Mouse (Mus musculus) limb, embryonic 13.5 days (tissue): ENCODE data around the gene Fbxo47. TPM values are rescaled to one million over a fixed set of nuclear protein-coding genes. Genes with fewer than 3 reads are reported as not detected.

Experiments
- ATAC-seq: fragments of 200-750 bp; cut with Nextera tagmentation; 2 replicates; pipeline ENCODE4 v1.8.0; 2017; ENCODE audit warnings: low read depth, moderate number of reproducible peaks, moderate TSS enrichment; ENCODE audit not compliant: low FRiP score
- H3K27ac ChIP-seq: fragments of 300-500 bp; sonication (generic); 2 replicates; pipeline ENCODE4 v1.5.1; 2015; ENCODE audit warnings: inconsistent platforms, mild to moderate bottlenecking, moderate library complexity
- H3K27me3 ChIP-seq: fragments of 300-500 bp; sonication (generic); 2 replicates; pipeline ENCODE4 v1.6.1; 2015; ENCODE audit warnings: mild to moderate bottlenecking, inconsistent platforms
- H3K36me3 ChIP-seq: fragments of 300-500 bp; sonication (generic); 2 replicates; pipeline ENCODE4 v1.6.1; 2015; ENCODE audit warnings: inconsistent platforms, mild to moderate bottlenecking, moderate library complexity
- H3K4me1 ChIP-seq: fragments of 300-500 bp; sonication (generic); 2 replicates; pipeline ENCODE4 v1.6.1; 2015; ENCODE audit warnings: inconsistent platforms
- H3K4me2 ChIP-seq: fragments of 300-500 bp; sonication (generic); replicated peaks from 2 replicates; pipeline ENCODE4 v1.6.1; 2015; ENCODE audit warnings: inconsistent platforms, mild to moderate bottlenecking, moderate library complexity
- H3K4me3 ChIP-seq: fragments of 300-500 bp; sonication (generic); 2 replicates; pipeline ENCODE4 v1.5.1; 2015; ENCODE audit warnings: moderate library complexity, mild to moderate bottlenecking, inconsistent platforms
- H3K9ac ChIP-seq: fragments of 300-500 bp; sonication (generic); 2 replicates; pipeline ENCODE4 v1.6.1; 2015; ENCODE audit warnings: mild to moderate bottlenecking, inconsistent platforms
- H3K9me3 ChIP-seq: fragments of 300-500 bp; sonication (generic); 2 replicates; pipeline ENCODE4 v1.6.1; 2016; ENCODE audit warnings: inconsistent platforms
- WGBS: fragments of 180-500 bp; shearing (Covaris S2); methylation state at CpG from one replicate; pipeline ENCODE4 v1.1.7; 2015; 5-methylcytosine and 5-hydroxymethylcytosine counted together
- polyA plus RNA-seq: library from polyadenylated mRNA; unstranded; fragments of >200 nt; fragmentation: Nextera tagmentation; extraction: Ambion mirVana; gene quantifications from 2 replicates; pipeline ENCODE4 v1.2.1, GENCODE M21; 2015

The Fbxo47 gene
- polyA plus RNA-seq, 1 experiment from 2014 or later, result 0.37 TPM

DNA sequence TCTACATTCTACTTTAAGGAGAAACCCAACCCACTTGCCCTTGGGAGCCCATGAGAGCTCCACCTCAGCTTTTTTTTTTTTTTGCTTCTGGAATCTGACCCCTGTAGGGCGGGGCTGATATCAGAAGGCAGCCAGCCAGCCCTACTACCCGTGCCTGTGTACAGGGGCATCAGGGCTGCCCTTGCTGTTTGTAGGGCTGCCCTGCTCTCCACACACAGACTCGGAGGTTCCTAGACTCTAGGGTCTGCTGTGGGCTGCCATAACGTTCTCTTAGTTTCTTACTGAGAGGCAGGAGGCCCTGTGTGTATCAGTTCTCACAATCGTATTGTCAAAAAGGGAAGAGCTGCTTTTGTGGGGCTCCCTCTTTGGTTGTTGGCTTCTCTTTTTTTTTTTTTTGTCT lies 66.6 kb downstream of the Fbxo47 start:
- no peak overlapping the region for H3K4me3 ChIP-seq
- H3K4me1 ChIP-seq, result peaks cover 58% of the 10 kb centered on the region
- no peak overlapping the region for H3K9ac ChIP-seq
- no peak overlapping the region; the same call in 1 of the 2 replicates for H3K27ac ChIP-seq
- H3K27me3 ChIP-seq, result no peaks in the 10 kb centered on the region
- no peak for ATAC-seq
- WGBS, result 30% methylated on average over 5 of the region's 5 CpGs
- H3K9me3 ChIP-seq, result no peaks in the 10 kb centered on the region
- H3K36me3 ChIP-seq, result peaks cover 95% of the 10 kb centered on the region
- H3K4me2 ChIP-seq, result no peak overlapping the region

GRCm38 (mm10) chr11:97816916-97817315 lies 67.0 kb downstream of the Fbxo47 start:
- Histone ChIP-seq H3K4me2 (no peak overlapping the region), H3K36me3 (peaks cover 95% of the 10 kb centered on the region), H3K4me1 (peaks cover 63% of the 10 kb centered on the region), H3K27me3 (no peaks in the 10 kb centered on the region), H3K4me3 (no peak overlapping the region), H3K9me3 (no peaks in the 10 kb centered on the region), H3K27ac (peak overlapping the region; percentile 0; the same call in 1 of the 2 replicates), H3K9ac (no peak overlapping the region; the same call in 1 of the 2 replicates)
- ATAC-seq, result no peak
- 43% methylated on average over 9 of the region's 9 CpGs for WGBS

DNA sequence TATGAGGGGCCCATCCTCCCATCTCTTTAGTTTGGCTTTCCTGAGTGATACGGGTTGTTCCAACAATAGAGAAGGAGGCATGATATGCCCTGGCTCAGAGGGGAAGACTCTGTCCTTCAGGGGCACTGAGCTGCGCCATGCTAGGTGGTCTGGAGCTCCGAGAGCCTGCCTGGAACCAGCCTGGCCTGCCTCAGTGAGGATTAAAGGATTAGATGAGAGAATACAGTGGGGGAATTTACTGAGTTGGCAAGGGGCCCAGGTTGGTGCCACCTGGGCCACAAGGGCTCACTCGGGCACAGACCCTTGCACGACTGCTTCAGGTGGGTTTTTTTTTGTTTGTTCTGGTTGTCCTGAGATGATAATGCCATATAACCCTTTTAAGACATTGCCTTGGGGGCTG lies 67.8 kb downstream of the Fbxo47 start:
- H3K36me3 ChIP-seq, result peaks cover 93% of the 10 kb centered on the region
- peaks cover 70% of the 10 kb centered on the region for H3K4me1 ChIP-seq
- H3K9ac ChIP-seq, result no peak overlapping the region; the same call in 1 of the 2 replicates
- no peak for ATAC-seq
- no peak overlapping the region for H3K4me3 ChIP-seq
- H3K27me3 ChIP-seq, result no peaks in the 10 kb centered on the region
- H3K27ac ChIP-seq, result 0 out of 2 replicates have a peak overlapping the region, but pooled peaks have one; percentile 0
- whole genome bisulfite sequencing, result 55% methylated on average over 5 of the region's 5 CpGs
- H3K9me3 ChIP-seq, result no peaks in the 10 kb centered on the region
- no peak overlapping the region for H3K4me2 ChIP-seq

DNA sequence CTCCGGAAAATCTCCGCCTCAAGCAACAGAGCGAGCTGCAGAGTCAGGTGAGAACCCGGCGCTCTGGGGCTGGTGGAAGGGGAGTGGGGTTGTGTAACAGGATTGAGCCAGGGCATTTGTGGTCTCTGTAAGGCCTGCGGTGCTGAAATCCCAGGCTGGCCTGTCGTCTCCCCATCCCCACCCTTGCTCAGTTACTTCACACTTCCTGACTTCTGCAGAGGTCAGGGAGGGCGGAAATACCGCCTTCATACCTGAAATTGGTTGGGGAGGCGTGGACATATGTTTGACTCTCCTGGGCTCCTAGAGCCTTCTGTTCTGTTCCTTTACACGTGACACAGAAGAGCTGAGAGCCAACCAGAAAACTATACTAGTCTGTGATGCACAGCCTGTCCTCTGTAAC lies 68.2 kb downstream of the Fbxo47 start:
- H3K4me1 ChIP-seq, result peaks cover 74% of the 10 kb centered on the region
- no peak for ATAC-seq
- no peaks in the 10 kb centered on the region for H3K27me3 ChIP-seq
- no peaks in the 10 kb centered on the region for H3K9me3 ChIP-seq
- no peak overlapping the region for H3K4me3 ChIP-seq
- H3K9ac ChIP-seq, result 0 out of 2 replicates have a peak overlapping the region, but pooled peaks have one; percentile 31
- H3K27ac ChIP-seq, result no peak overlapping the region
- 70% methylated on average over 11 of the region's 11 CpGs for WGBS
- H3K36me3 ChIP-seq, result peaks cover 89% of the 10 kb centered on the region
- H3K4me2 ChIP-seq, result no peak overlapping the region

DNA sequence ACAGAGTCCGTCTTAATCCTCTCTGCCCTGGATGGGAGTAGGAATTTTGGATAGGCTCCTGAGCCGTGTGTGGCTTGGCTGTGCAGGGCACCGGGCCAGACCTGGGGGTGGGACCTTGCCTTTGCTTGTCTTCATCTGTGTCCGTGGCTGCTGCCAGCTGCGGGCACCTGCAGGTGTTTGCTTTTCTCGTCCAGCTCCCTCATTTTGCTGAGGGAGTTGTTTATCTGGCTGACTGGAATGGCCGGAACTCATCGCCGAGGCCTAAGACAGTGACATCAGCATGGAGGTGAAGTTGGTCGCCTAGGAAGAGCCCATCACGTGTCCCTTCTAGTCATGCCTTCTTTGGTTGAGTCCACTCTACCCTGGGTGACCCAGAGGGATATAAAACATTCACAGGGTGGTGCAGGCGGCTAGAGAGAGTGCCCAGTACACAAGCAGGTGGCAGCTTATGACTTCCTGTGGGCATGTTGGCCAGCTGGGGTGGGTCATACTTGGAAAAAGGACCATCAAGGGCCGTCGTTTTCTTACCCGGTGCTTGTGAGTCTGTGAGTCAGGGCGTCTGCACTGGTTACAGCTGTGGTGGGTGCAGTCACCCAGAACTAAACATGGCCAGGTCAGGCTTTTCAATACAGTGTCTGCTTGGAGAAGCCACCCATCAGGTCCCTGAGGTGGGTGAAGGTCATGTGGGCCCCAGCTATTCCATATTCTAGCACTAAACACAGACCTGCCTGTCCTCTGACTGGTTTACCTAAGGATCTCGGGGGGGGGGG lies 70.0 kb downstream of the Fbxo47 start:
- ATAC-seq, result no peak
- no peaks in the 10 kb centered on the region for H3K27me3 ChIP-seq
- no peaks in the 10 kb centered on the region for H3K9me3 ChIP-seq
- H3K9ac ChIP-seq, result no peak overlapping the region
- no peak overlapping the region for H3K4me2 ChIP-seq
- WGBS, result 86% methylated on average over 17 of the region's 17 CpGs
- no peak overlapping the region for H3K27ac ChIP-seq
- H3K4me1 ChIP-seq, result peaks cover 80% of the 10 kb centered on the region
- H3K36me3 ChIP-seq, result peaks cover 81% of the 10 kb centered on the region
- no peak overlapping the region for H3K4me3 ChIP-seq

- Histone ChIP-seq H3K27ac (no peak overlapping the region), H3K4me1 (peaks cover 80% of the 10 kb centered on the region), H3K9me3 (no peaks in the 10 kb centered on the region), H3K27me3 (no peaks in the 10 kb centered on the region), H3K36me3 (peaks cover 81% of the 10 kb centered on the region), H3K4me3 (no peak overlapping the region), H3K4me2 (no peak overlapping the region), H3K9ac (no peak overlapping the region)
- ATAC-seq, result no peak
- 54% methylated on average over 7 of the region's 7 CpGs for WGBS
Observed at GRCm38 (mm10) chr11:97813085-97813484, 70.9 kb downstream of the Fbxo47 start.

DNA sequence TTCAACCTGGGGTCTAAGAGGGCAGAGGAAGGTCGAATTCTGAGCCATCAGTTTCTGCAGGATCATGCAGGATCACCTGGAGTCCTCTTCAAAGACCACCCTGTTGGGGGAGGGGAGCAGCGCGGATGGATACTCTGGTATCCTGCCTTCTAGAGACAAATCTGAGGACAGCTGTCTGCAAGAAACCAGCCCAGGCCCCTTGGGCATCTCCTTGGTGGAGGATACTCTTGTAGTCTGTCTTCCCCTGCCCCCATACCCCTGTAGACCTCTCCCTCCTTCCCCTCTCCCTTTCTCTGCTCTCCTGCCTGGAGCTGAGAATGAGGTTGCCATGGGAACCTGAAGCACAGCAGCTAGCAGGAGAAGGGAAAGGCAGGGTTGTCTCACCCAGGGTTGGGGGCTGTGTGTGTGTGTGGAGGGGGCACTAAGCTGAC lies 71.4 kb downstream of the Fbxo47 start:
- Histone ChIP-seq H3K27ac (no peak overlapping the region), H3K9ac (peak overlapping the region; percentile 50), H3K27me3 (no peaks in the 10 kb centered on the region), H3K9me3 (no peaks in the 10 kb centered on the region), H3K36me3 (peaks cover 80% of the 10 kb centered on the region), H3K4me2 (no peak overlapping the region), H3K4me3 (no peak overlapping the region), H3K4me1 (peaks cover 80% of the 10 kb centered on the region)
- 48% methylated on average over 3 of the region's 3 CpGs for WGBS
- ATAC-seq, result no peak

DNA sequence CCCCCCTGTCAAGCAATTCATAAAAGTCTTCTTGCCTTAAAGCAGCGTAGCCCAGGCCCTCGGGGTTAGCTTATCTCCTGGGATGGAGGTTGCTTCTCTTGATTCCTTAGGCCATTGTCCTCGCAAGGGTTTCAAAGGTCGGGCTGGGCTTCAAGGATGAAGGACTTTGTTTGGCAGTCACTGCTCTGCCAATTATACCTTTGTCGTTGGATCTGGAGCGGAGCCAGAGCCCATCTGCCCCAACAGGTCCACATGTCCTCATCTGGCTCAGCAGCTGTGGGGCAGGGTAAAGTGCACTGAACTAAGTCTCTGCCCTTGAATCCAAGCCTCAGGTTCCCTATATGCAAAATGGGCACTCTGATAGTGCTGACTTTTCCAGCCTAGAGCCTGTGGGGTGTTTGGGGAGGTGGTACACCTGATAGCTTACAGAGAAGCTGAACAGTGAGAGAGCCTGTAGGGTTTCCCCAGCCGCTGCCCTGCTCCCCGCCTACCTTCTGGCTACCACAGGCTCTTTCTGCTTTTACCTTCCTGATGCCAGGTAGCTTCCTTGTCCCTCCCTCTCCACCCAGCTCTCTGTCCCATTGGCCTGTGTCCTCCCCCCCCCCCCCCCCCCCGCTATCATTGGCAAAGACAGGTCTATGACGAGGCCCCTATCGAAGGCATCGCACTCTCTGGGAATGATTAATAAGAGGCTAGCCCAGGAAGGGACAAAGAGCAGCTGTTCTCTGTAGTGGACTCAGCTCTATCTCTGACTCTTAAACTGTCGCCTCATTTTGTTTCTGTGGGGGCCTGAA lies 72.2 kb downstream of the Fbxo47 start:
- Histone ChIP-seq H3K4me1 (peaks cover 79% of the 10 kb centered on the region), H3K4me2 (no peak overlapping the region), H3K9me3 (no peaks in the 10 kb centered on the region), H3K27me3 (no peaks in the 10 kb centered on the region), H3K36me3 (peaks cover 80% of the 10 kb centered on the region), H3K4me3 (no peak overlapping the region), H3K27ac (peak overlapping the region; percentile 22; the same call in 1 of the 2 replicates), H3K9ac (0 out of 2 replicates have a peak overlapping the region, but pooled peaks have one; percentile 8)
- ATAC-seq, result no peak
- WGBS, result 51% methylated on average over 12 of the region's 13 CpGs

DNA sequence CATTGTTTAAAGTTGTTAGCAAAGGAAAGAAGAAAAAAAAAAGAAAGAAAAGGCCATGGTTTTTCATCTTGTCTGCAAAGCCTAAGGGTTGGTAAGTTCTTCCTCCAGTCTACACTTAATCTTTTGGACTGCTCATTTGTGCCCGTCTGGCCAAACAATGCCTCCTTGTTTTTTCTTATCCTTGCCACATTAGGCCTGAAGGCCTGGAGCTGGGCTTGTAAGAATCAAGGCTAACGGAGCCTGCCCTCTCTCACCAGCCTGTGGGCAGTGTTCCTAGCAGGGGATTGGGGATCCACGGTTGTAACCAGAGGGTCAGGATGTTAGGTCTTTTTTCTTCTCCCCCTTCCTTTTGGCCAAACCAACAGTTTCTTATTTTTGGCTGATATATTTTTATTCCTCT lies 73.0 kb downstream of the Fbxo47 start:
- ATAC-seq, result no peak
- H3K9me3 ChIP-seq, result no peaks in the 10 kb centered on the region
- H3K27me3 ChIP-seq, result no peaks in the 10 kb centered on the region
- H3K9ac ChIP-seq, result no peak overlapping the region
- H3K4me3 ChIP-seq, result no peak overlapping the region
- peaks cover 75% of the 10 kb centered on the region for H3K36me3 ChIP-seq
- H3K4me1 ChIP-seq, result peaks cover 79% of the 10 kb centered on the region
- H3K4me2 ChIP-seq, result no peak overlapping the region
- H3K27ac ChIP-seq, result no peak overlapping the region
- 41% methylated on average over 3 of the region's 3 CpGs for WGBS

GRCm38 (mm10) chr11:97810356-97810755 lies 73.6 kb downstream of the Fbxo47 start:
- Histone ChIP-seq H3K36me3 (peaks cover 69% of the 10 kb centered on the region), H3K4me3 (no peak overlapping the region)
- WGBS, result 72% methylated on average over 7 of the region's 7 CpGs

GRCm38 (mm10) chr11:97809235-97810121 lies 74.5 kb downstream of the Fbxo47 start:
- peak overlapping the region; percentile 49 for H3K27ac ChIP-seq
- peak overlapping the region; percentile 5; the same call in 1 of the 2 replicates for H3K9ac ChIP-seq
- H3K27me3 ChIP-seq, result no peaks in the 10 kb centered on the region
- peak overlapping the region; percentile 23 for H3K4me2 ChIP-seq
- no peak overlapping the region for H3K4me3 ChIP-seq
- peak; percentile 26; the same call in 1 of the 2 replicates for ATAC-seq
- WGBS, result 61% methylated on average over 7 of the region's 7 CpGs
- peaks cover 83% of the 10 kb centered on the region for H3K4me1 ChIP-seq
- no peaks in the 10 kb centered on the region for H3K9me3 ChIP-seq
- peaks cover 61% of the 10 kb centered on the region for H3K36me3 ChIP-seq

More at GRCm38 (mm10) chr11:97810356-97810755, 73.6 kb downstream of the Fbxo47 start:
- Histone ChIP-seq H3K9ac (no peak overlapping the region), H3K4me2 (no peak overlapping the region), H3K4me1 (peaks cover 79% of the 10 kb centered on the region), H3K9me3 (no peaks in the 10 kb centered on the region), H3K27me3 (no peaks in the 10 kb centered on the region), H3K27ac (no peak overlapping the region)
- ATAC-seq, result no peak
